Mouse (Mus musculus): Measurements from ENCODE around the gene Crtc1. TPM values are rescaled to one million over a fixed set of nuclear protein-coding genes. Genes with fewer than 3 reads are reported as not detected.

The Crtc1 gene
- polyA plus RNA-seq, 1 experiment from 2014 or later, result 45.9 TPM

DNA sequence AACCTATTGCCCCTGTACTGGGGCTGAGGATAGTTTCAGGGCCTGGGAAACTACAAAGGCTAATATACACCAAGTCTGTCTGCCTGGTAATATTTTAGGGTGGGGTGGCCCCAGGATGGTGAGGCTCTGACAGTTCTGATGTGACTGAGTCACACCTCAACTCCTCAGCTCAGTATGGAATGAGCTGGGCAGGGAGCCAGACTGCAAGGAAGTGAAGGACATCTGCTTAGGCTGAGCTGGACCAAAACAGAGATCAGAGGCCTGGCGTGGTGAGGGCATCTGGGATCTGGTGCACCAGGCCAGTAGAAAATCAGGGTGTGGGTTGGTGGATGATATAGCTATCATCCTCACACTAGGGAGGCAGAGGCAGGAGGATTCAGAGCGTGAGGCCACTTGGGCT lies 49.7 kb downstream of the Crtc1 start:
- WGBS, result 81% methylated on average over 2 of the region's 2 CpGs
- no peak for ATAC-seq
- H3K27me3 ChIP-seq (replicated peaks; ENCODE audit: control insufficient read depth, insufficient read depth, low read length), result no peaks in the 10 kb centered on the region
- no peak overlapping the region for H3K27ac ChIP-seq (ENCODE audit: low read depth, low read length)
- no peak overlapping the region for H3K9ac ChIP-seq (ENCODE audit: low read depth, low read length)
- H3K4me1 ChIP-seq (ENCODE audit: control insufficient read depth, insufficient read depth, low read depth, low read length), result no peaks in the 10 kb centered on the region
- no peaks in the 10 kb centered on the region for H3K9me3 ChIP-seq (ENCODE audit: control insufficient read depth, low read length)
- H3K4me2 ChIP-seq (ENCODE audit: low read length), result no peak overlapping the region
- no peak overlapping the region for H3K4me3 ChIP-seq (ENCODE audit: low read length)
- H3K36me3 ChIP-seq (ENCODE audit: control insufficient read depth, insufficient read depth, low read length), result peaks cover 31% of the 10 kb centered on the region

- H3K9me3 ChIP-seq (ENCODE audit: control insufficient read depth, low read length), result no peaks in the 10 kb centered on the region
- H3K27ac ChIP-seq (ENCODE audit: low read depth, low read length), result no peak overlapping the region
- peak; percentile 43; the same call in 1 of the 2 replicates for ATAC-seq
- no peak overlapping the region for H3K9ac ChIP-seq (ENCODE audit: low read depth, low read length)
- peaks cover 30% of the 10 kb centered on the region for H3K36me3 ChIP-seq (ENCODE audit: control insufficient read depth, insufficient read depth, low read length)
- no peak overlapping the region for H3K4me3 ChIP-seq (ENCODE audit: low read length)
- H3K4me1 ChIP-seq (ENCODE audit: control insufficient read depth, insufficient read depth, low read depth, low read length), result no peaks in the 10 kb centered on the region
- peaks cover 12% of the 10 kb centered on the region for H3K27me3 ChIP-seq (replicated peaks; ENCODE audit: control insufficient read depth, insufficient read depth, low read length)
- H3K4me2 ChIP-seq (ENCODE audit: low read length), result no peak overlapping the region
- 39% methylated on average over 3 of the region's 3 CpGs for WGBS
Measured at GRCm38 (mm10) chr8:70383287-70383686, 56.1 kb downstream of the Crtc1 start.

GRCm38 (mm10) chr8:70380069-70380468 lies 59.3 kb downstream of the Crtc1 start:
- 88% methylated on average over 12 of the region's 12 CpGs for WGBS
- Histone ChIP-seq H3K27me3 (replicated peaks; ENCODE audit: control insufficient read depth, insufficient read depth, low read length) (peaks cover 42% of the 10 kb centered on the region), H3K9me3 (ENCODE audit: control insufficient read depth, low read length) (no peaks in the 10 kb centered on the region), H3K4me1 (ENCODE audit: control insufficient read depth, insufficient read depth, low read depth, low read length) (peaks cover 5% of the 10 kb centered on the region; the same call in 1 of the 2 replicates), H3K9ac (ENCODE audit: low read depth, low read length) (no peak overlapping the region), H3K4me2 (ENCODE audit: low read length) (no peak overlapping the region), H3K27ac (ENCODE audit: low read depth, low read length) (no peak overlapping the region), H3K36me3 (ENCODE audit: control insufficient read depth, insufficient read depth, low read length) (peaks cover 9% of the 10 kb centered on the region), H3K4me3 (ENCODE audit: low read length) (no peak overlapping the region)
- ATAC-seq, result no peak

DNA sequence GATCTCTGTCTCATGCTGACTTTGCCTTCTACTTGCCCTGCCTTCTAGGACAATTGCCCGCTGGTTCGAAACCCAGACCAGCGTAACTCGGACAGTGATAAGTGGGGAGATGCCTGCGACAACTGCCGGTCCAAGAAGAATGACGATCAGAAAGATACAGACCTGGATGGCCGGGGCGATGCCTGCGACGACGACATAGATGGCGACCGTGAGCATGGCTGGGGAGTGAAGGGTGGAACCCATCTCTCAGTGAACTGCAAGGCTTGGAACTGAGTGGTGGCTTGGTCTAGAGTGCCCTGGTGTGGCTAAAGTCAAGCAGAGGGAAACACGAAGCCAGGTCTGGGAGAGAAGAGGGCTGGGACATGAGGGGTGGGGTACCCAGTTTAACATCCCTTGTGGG lies 62.3 kb downstream of the Crtc1 start:
- H3K9ac ChIP-seq (ENCODE audit: low read depth, low read length), result no peak overlapping the region

DNA sequence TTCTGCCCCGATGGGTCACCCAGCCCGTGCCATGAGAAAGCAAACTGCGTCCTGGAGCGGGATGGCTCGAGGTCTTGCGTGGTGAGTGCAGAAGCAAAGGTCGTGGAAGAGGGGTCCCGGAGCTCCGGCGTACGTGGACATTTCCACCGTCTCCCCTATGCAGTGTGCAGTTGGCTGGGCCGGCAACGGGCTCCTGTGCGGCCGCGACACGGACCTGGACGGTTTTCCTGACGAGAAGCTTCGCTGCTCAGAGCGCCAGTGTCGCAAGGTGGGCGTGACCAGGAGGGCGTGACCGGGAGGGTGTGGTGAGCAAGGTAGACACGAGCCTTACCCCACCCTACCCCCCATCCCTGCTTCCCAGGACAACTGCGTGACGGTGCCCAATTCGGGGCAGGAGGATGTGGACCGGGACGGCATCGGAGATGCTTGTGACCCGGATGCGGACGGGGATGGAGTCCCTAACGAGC lies 63.1 kb downstream of the Crtc1 start:
- H3K4me2 ChIP-seq (ENCODE audit: low read length), result no peak overlapping the region; the same call in 1 of the 2 replicates
- H3K27me3 ChIP-seq (replicated peaks; ENCODE audit: control insufficient read depth, insufficient read depth, low read length), result peaks cover 78% of the 10 kb centered on the region
- peaks cover 19% of the 10 kb centered on the region; the same call in 1 of the 2 replicates for H3K4me1 ChIP-seq (ENCODE audit: control insufficient read depth, insufficient read depth, low read depth, low read length)
- peaks cover 3% of the 10 kb centered on the region; the same call in 1 of the 2 replicates for H3K9me3 ChIP-seq (ENCODE audit: control insufficient read depth, low read length)
- H3K27ac ChIP-seq (ENCODE audit: low read depth, low read length), result no peak overlapping the region
- peak overlapping the region; percentile 6; the same call in 1 of the 2 replicates for H3K4me3 ChIP-seq (ENCODE audit: low read length)
- H3K9ac ChIP-seq (ENCODE audit: low read depth, low read length), result peak overlapping the region; percentile 8
- ATAC-seq, result no peak
- peaks cover 2% of the 10 kb centered on the region; the same call in 1 of the 2 replicates for H3K36me3 ChIP-seq (ENCODE audit: control insufficient read depth, insufficient read depth, low read length)
- WGBS, result 8% methylated on average over 36 of the region's 37 CpGs

More for the DNA sequence above, 62.3 kb downstream of the Crtc1 start:
- H3K27me3 ChIP-seq (replicated peaks; ENCODE audit: control insufficient read depth, insufficient read depth, low read length), result peaks cover 72% of the 10 kb centered on the region
- WGBS, result 10% methylated on average over 15 of the region's 15 CpGs
- H3K9me3 ChIP-seq (ENCODE audit: control insufficient read depth, low read length), result peaks cover 3% of the 10 kb centered on the region; the same call in 1 of the 2 replicates
- ATAC-seq, result no peak
- no peak overlapping the region for H3K4me2 ChIP-seq (ENCODE audit: low read length)
- H3K4me1 ChIP-seq (ENCODE audit: control insufficient read depth, insufficient read depth, low read depth, low read length), result peaks cover 19% of the 10 kb centered on the region; the same call in 1 of the 2 replicates
- H3K4me3 ChIP-seq (ENCODE audit: low read length), result no peak overlapping the region
- H3K27ac ChIP-seq (ENCODE audit: low read depth, low read length), result no peak overlapping the region
- peaks cover 2% of the 10 kb centered on the region; the same call in 1 of the 2 replicates for H3K36me3 ChIP-seq (ENCODE audit: control insufficient read depth, insufficient read depth, low read length)

DNA sequence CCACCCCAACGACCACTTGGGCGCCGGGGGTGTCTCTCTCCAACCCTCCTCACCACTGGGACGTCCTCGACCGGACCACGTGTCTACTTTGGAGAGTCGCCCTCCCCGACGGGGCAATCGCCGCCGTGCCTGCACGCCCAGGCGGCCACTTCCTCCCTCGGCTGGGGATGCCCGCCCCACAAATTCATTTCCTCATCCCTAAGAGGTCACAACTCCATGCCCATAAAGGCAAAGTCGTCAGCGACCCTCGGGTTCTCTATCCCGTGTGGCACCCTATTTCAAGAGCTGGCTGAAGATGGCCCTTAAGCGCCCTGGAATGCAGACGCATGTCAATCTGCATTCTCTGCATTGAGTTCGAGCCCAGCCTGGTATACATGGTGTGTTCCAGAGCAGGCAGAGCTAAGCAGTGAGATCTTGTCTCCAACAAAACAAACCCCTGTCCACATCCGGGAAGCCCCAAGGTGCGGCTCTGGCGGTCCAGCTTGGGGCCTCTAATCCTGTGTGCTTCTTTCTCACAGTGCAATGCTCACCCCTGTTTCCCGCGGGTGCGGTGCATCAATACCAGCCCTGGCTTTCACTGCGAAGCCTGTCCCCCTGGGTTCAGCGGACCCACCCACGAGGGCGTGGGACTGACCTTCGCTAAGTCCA lies 64.0 kb downstream of the Crtc1 start:
- no peak for ATAC-seq
- no peak overlapping the region for H3K27ac ChIP-seq (ENCODE audit: low read depth, low read length)
- H3K9ac ChIP-seq (ENCODE audit: low read depth, low read length), result no peak overlapping the region
- WGBS, result 7% methylated on average over 35 of the region's 35 CpGs
- H3K4me1 ChIP-seq (ENCODE audit: control insufficient read depth, insufficient read depth, low read depth, low read length), result peaks cover 19% of the 10 kb centered on the region; the same call in 1 of the 2 replicates
- H3K36me3 ChIP-seq (ENCODE audit: control insufficient read depth, insufficient read depth, low read length), result peaks cover 2% of the 10 kb centered on the region; the same call in 1 of the 2 replicates
- H3K4me3 ChIP-seq (ENCODE audit: low read length), result no peak overlapping the region; the same call in 1 of the 2 replicates
- H3K9me3 ChIP-seq (ENCODE audit: control insufficient read depth, low read length), result peaks cover 3% of the 10 kb centered on the region; the same call in 1 of the 2 replicates
- no peak overlapping the region for H3K4me2 ChIP-seq (ENCODE audit: low read length)
- peaks cover 78% of the 10 kb centered on the region for H3K27me3 ChIP-seq (replicated peaks; ENCODE audit: control insufficient read depth, insufficient read depth, low read length)

GRCm38 (mm10) chr8:70374318-70374927 lies 65.0 kb downstream of the Crtc1 start:
- WGBS, result under 1% methylated on average over 38 of the region's 53 CpGs
- ATAC-seq, result peak; percentile 50
- H3K9ac ChIP-seq (ENCODE audit: low read depth, low read length), result peak overlapping the region; percentile 45; the same call in 1 of the 2 replicates

DNA sequence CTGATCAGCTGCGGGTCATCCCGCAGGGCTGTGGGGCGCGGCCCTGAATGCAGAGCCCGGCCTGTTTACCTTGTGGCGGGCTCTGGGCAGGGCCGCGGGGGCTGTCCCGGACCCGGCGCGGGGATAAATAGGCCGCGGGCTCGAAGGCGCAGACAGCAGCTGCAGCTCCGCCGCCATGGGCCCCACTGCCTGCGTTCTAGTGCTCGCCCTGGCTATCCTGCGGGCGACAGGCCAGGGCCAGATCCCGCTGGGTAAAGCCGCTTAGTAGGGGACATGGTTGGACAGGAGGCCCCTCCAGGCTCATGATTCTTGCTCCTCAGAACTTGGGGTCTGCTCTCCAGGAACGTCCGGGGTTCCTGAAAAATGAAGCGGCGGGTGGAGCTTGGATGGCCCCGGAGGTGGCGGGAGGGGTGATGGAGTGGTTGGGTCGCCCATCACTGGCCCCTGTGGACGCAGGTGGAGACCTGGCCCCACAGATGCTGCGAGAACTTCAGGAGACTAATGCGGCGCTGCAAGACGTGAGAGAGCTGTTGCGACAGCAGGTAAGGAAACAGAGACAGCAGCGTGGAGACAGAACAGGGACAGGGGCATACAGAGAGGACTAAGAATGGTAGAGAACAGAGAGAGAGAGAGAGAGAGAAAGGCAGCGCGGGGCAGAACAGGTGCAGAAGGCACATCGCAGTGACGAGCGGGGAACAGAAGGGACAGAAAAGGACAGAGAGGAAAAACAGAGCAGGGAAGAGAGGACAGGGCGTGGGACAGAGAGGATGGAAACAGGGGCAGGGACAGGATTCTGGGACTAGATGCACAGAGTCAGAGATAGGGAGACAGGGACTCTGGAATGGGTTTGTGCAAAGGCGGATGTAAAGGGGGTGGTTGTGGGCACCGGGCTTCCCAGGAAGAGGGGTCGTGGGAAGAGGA lies 65.7 kb downstream of the Crtc1 start, which contains the start of gene Comp:
Comp (plus strand) TSS at position 162 of the 921 bp plus-strand sequence.
- Histone ChIP-seq H3K27me3 (replicated peaks; ENCODE audit: control insufficient read depth, insufficient read depth, low read length) (peaks cover 70% of the 10 kb centered on the region), H3K36me3 (ENCODE audit: control insufficient read depth, insufficient read depth, low read length) (no peaks in the 10 kb centered on the region), H3K9ac (ENCODE audit: low read depth, low read length) (peak within 1 kb of the TSS; percentile 45), H3K4me1 (ENCODE audit: control insufficient read depth, insufficient read depth, low read depth, low read length) (peaks cover 19% of the 10 kb centered on the region; the same call in 1 of the 2 replicates), H3K27ac (ENCODE audit: low read depth, low read length) (no peak within 1 kb of the TSS), H3K9me3 (ENCODE audit: control insufficient read depth, low read length) (peaks cover 3% of the 10 kb centered on the region; the same call in 1 of the 2 replicates), H3K4me3 (ENCODE audit: low read length) (peak within 1 kb of the TSS; percentile 37), H3K4me2 (ENCODE audit: low read length) (peak within 1 kb of the TSS; percentile 59)
- WGBS, result 4% methylated on average over 47 of the region's 47 CpGs
- no peak for ATAC-seq

More at GRCm38 (mm10) chr8:70374318-70374927, 65.0 kb downstream of the Crtc1 start:
- peaks cover 3% of the 10 kb centered on the region; the same call in 1 of the 2 replicates for H3K9me3 ChIP-seq (ENCODE audit: control insufficient read depth, low read length)
- H3K36me3 ChIP-seq (ENCODE audit: control insufficient read depth, insufficient read depth, low read length), result peaks cover 1% of the 10 kb centered on the region; the same call in 1 of the 2 replicates
- H3K4me1 ChIP-seq (ENCODE audit: control insufficient read depth, insufficient read depth, low read depth, low read length), result peaks cover 19% of the 10 kb centered on the region; the same call in 1 of the 2 replicates
- H3K27ac ChIP-seq (ENCODE audit: low read depth, low read length), result no peak overlapping the region
- H3K4me3 ChIP-seq (ENCODE audit: low read length), result peak overlapping the region; percentile 37
- H3K27me3 ChIP-seq (replicated peaks; ENCODE audit: control insufficient read depth, insufficient read depth, low read length), result peaks cover 76% of the 10 kb centered on the region
- H3K4me2 ChIP-seq (ENCODE audit: low read length), result peak overlapping the region; percentile 59
